Mouse (Mus musculus) inflammation-experienced regulatory T-cells, adult 6 months (primary cell): ENCODE measurements around the gene Ksr1. TPM values are rescaled to one million over a fixed set of nuclear protein-coding genes. Genes with fewer than 3 reads are reported as not detected.

ENCODE experiments used
- ATAC-seq: one replicate; pipeline ENCODE4 v1.8.0; 2017
- polyA plus RNA-seq, 3 experiments: library from polyadenylated mRNA; unstranded; fragments of 100-300 nt; shearing (Covaris generic); gene quantifications; one replicate each; pipeline ENCODE4 v1.2.1; 2017

Gene Ksr1
- polyA plus RNA-seq, 3 experiments from 2014 or later = 3.6 to 4.6 (median 3.9) TPM

DNA sequence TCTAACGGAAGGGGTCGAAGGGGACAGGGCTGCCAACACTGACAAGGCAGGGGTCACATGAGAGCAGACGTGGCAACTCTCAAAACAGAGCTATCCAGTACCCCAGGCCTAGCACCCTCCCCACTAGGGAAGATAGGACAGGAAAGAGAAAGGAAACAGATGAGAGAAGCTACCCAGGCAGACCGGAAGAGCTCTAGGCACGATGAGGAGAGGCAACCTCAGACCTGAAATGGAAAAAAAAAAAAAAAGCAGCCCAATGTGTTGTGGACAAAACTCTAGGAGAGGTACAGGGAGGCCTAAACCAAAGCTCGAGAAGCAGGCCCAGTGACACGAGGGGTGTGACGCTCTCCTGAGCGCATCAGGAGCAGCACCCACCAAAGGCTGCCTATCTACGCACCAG, 23.7 kb downstream of the Ksr1 start:
- peak; percentile 85 for ATAC-seq

GRCm38 (mm10) chr11:79120087-79120486, 26.1 kb downstream of the Ksr1 start:
- ATAC-seq = no peak

- ATAC-seq = no peak
Observed at GRCm38 (mm10) chr11:79118918-79119377, 27.3 kb downstream of the Ksr1 start.

DNA sequence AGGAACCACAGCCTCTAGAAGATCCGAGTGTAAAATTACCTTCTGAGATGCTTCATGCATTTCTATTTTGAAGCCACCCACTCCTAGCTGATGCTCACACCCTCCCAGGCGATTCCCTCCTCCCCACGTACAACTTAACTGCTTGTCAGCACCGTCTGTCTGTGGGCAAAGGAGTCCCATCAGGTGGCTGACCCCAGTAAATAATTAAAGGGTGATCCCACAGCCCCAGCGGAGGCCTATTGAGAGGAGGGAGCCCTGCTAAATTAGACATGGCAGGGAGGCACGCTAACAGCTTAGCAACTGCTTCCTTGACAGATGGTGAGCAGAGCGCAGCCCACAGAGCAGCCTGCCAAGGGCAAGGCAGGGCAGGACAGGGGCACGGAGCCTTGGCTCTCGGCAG, 29.5 kb downstream of the Ksr1 start:
- no peak for ATAC-seq

DNA sequence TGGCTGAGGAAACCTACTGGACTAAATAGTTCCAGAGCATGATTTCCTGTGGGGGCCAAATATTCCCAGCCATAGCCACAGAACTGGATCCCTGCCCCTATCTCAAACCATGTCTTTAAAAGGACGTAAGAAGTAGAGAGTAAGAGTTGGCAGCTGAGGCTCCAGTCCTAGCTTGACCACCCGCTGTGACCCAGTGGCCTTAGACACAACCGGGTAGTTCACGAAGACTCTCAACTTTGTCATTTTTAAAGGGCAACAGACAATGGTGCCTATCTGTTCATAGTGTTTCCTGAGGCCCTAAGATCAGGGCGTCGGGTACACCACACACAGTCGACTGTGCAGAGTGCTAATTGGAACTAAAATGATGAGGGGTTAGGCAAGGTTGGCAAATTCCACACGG, 30.5 kb downstream of the Ksr1 start:
- ATAC-seq = no peak

DNA sequence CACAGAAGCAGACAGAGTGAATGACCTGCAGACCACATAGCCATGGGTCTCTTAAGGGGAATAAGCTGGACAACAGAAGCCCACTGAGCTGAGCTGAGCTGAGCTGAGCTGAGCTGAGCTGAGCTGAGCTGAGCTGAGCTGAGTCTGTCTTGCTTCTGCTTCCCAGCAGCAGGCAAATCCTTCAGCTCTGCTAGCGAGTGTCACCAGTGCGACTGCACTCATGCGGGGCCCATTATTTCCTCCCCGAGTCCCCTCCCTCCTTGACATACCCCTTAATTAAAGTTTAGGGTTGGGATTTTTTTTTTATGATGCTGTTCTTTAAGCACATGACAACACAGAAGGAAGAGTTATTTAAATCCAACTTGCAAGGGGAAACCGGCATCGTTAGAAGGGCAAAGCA, 32.1 kb downstream of the Ksr1 start:
- no peak for ATAC-seq

DNA sequence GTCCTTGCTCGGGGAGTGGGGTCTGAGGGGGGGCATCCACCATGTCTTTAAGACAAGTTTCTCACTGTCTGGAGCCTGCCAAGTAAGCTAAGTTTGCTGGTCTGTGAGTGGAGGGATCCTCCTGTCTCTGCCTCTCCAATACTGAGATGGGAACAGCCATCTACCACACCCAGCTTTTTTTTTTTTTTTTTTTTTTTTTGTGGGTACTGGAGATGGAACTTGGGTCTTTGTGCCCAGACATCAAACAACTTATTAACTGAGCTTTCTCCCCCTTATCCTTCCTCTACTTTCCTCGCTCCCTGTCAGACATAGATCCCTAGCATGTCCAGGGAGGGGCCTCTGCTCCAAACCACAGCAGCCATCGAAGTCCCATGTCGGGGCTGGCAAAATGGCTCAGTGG, 32.8 kb downstream of the Ksr1 start:
- no peak for ATAC-seq

DNA sequence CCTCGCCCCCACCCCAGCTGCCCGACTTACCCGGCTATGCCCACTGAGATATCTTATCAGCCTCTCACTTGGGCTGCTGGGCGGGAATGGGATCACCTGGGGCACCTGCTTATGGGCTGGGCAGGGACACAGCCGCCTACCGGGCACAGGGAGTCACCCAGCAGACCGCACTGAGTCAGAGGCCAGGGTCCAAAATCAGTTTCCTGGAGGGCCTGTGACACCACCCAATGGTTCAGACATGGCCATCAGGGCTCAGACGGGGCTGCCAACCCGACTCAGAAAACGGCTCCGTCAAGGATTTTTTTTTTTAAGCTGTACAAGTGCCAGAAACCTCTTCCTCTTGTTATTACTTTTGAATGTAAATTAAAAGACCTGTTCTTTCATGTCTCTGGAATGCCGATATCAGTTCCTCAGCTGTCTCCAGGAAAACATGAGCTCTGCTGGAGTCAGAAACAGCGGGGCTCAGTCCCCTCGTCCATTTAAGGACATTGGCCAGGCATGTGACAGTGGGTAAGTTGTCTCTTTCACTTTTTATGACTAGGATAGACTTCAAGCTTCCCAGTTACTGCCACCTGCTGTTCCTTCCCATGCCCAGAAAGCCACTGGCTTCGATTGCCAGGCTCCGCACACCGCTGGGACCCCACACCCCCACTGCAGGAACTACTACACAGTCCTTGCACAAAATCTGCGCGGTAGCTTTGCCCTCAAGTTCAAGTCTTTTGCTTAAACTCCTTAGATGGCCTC, 33.5 kb downstream of the Ksr1 start:
- ATAC-seq = no peak

- no peak for ATAC-seq
Observed at GRCm38 (mm10) chr11:79111864-79112558, 34.2 kb downstream of the Ksr1 start.

DNA sequence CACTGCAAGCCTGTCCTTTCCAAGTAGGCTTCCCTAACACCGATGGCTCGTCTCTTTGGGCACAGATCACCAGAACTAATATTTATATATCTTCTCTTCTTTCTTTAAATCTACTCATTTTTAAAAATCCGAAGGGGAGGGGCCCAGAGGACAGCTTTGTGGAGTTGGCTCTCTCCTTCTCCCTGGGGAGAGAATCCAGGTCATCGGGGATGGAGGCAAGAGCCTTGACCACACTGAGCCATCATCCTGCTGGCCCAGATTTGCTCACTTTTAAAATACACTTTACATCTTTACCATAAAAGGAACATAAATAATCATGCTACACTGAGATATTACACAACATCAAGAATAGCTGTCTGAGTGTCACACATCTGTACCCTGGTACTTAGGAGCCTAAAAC, 35.8 kb downstream of the Ksr1 start:
- ATAC-seq = no peak

- ATAC-seq = no peak
Observed at GRCm38 (mm10) chr11:79107934-79108333, 38.3 kb downstream of the Ksr1 start.

DNA sequence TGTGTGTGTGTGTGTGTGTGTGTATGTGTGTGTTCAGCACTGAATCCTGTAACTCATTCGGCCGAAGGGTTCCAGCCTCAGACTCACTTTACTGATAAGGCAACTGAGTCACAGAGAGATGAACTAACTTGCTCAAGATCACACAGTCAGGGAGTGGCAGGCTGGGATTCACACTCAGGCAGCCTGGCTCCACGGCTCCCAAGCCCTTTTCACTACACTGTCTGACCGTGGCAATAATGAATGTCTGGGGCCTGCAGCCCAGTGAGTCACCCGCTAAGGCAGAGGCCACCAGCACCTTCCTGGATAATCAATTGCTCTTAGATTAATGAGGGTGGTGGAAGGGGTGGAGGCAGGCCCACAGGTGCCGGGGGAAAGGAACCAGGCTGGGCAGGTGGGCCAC, 41.2 kb downstream of the Ksr1 start:
- no peak for ATAC-seq

DNA sequence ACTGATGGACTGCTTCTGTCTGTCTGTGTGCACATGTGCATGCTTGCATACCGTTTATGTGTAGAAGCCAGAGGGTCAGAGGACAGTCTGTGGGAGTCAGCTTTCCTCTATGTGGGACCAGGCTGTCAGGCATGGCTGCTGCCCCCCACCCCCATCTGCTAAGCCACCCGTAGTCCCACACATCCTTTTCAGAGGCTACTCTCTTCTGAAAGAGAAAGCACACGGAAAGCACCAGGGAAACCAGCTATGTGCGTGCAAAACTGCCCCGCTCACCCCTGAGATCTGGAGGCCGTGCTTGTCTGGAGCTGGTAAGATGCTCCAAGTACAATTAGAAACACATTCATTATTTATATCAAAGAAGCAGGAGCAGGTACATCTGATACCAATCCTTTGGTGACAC, 41.7 kb downstream of the Ksr1 start:
- ATAC-seq = no peak

DNA sequence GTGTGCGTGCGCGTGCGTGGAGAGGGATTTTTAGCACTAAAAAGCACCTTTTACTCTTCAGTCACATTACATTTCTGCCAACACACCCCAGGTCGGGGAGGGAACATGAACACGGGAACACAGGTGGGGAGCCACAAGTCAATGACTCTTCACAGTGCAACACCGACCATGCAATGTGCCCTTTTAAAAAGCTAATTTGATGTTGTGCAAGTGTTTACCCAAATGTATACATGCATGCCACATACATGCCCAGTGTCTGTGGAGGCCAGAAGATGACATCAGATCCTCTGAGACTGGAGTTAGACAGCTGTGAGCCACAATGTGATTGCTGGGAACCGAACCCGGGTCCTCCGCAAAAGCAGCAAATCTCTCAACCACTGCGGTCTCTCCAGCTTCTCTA, 42.1 kb downstream of the Ksr1 start:
- no peak for ATAC-seq

DNA sequence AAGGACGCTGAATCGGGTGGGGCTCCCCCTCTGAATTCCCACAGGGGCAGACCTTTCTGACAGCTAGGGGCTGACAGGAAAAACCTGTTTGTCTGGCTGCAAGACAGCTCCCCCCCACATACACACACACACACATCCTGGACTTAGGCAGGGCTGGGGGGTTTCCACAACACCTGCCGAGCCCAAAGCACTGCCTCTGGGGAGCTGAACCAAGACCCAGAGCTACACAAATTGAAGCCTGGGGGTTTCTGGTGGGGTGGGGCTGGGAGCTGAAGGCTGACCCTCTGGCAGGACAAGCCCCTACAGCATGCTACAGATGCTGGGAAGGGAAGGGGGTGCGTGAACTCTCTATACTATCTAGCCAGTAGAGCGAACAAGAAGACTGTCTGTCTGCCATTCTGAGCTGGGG, 42.7 kb downstream of the Ksr1 start:
- no peak for ATAC-seq

DNA sequence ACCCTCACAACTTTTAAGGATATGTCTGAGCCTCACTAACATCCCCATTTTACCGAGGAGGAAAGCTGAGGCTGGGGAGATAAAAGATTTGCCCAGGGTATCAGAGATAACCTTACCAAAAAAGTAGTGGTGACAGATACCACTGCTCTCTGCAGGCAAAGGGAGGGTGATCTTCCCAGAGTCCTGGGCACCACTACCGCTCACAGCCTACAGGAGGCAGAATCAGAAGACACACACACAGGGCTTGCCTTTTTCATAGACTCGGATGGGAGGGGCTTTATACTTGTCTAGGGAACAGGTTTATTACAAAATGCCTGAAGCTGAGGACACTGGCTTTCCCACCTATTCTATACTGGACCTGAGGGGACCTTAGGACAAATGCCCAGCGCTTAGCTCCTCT, 43.9 kb downstream of the Ksr1 start:
- ATAC-seq = no peak

- no peak for ATAC-seq
Observed at GRCm38 (mm10) chr11:79101568-79101967, 44.6 kb downstream of the Ksr1 start.

GRCm38 (mm10) chr11:79099032-79099431, 47.2 kb downstream of the Ksr1 start:
- ATAC-seq = no peak

DNA sequence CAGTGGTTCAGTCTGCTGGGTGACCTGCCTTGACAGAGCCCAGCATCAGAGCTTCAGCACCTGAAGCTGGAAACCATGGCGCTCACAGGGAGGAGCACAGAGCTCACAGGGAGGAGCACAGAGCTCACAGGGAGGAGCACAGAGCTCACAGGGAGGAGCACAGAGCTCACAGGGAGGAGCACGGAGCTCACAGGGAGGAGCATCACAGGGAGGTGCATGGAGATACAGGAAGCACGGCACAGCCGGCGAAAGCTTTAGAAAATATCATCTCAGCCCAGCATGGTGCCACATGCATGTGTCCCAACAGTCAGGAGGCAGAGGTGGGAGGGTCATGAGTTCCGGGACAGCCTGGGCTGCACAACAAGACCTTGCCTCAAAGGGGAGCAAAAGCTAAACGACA, 48.5 kb downstream of the Ksr1 start:
- no peak for ATAC-seq

DNA sequence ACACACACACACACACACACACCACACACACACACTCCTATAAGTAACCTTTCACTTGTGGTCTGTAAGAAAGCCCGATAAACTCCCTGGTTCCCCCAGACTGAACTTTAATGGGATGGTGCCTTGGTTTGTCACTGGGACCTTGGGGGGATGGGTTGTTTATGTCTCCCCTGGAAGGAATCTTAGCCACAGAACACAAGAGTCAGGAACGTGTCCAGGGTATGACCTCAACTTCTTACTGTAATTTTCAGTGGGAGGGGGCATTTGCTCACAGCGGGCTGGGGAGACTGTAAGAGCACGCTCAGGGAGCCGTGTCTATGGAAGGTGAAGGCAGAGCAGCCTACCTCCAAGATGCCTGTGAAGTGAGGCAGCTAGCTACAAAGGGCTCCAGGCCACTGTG, 49.5 kb downstream of the Ksr1 start:
- no peak for ATAC-seq

- ATAC-seq = no peak
Observed at GRCm38 (mm10) chr11:79095713-79096112, 50.5 kb downstream of the Ksr1 start.

GRCm38 (mm10) chr11:79094727-79095126, 51.5 kb downstream of the Ksr1 start:
- no peak for ATAC-seq

DNA sequence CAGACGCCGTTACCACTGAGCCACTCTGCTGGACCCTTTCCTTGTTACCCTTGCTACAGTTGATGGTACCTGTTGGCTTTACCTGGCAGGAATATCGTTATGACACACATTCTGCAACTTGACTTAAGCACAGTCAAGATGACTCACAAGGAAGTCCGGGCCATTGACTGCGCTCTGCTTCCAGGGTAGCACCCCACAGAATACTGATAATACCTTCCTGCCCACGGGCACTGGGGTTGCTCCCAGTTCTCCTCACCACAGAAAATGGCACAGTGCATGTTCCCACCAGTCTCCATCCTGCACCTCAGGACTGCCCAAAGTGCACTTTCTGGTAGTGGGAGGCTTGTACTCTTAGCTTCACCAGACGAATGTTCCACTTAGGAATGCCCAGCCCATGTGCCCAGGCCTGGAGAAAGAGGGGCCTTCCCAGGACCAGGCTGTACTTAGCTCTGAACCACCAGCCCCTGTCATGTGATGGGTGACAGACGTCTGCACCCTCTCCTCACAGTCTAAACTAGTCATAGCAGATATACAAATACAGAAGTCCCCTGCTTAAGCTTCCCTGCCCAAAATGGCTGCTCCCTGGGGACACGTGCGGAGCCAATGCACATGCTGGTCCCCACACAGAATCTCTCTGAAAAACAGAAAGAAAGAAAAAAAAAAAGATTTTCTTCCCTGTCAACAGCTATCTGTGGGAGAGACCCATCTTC, 52.1 kb downstream of the Ksr1 start:
- no peak for ATAC-seq

- no peak for ATAC-seq
Observed at GRCm38 (mm10) chr11:79093386-79093906, 52.8 kb downstream of the Ksr1 start.
